Mouse (Mus musculus): Measurements from ENCODE around the gene Fkbp8. TPM values are rescaled to one million over a fixed set of nuclear protein-coding genes. Genes with fewer than 3 reads are reported as not detected.
"Not testable (repeated sequence)": the region's sequence is repeated elsewhere in the genome, so short reads cannot be mapped to it uniquely, and the experiment has no call there.

Gene Fkbp8
- total and polyA plus RNA-seq, 2 experiments from 2014 or later, result 200 to 440 TPM

- ATAC-seq (ENCODE audit: insufficient read depth, low read depth), result peak; percentile 88
- Histone ChIP-seq H3K27ac (ENCODE audit: low read depth) (peak within 1 kb of the TSS; percentile 96), H3K36me3 (replicated peaks; ENCODE audit: control insufficient read depth, insufficient read depth, low read length) (peaks cover 31% of the 10 kb centered on the region), H3K4me3 (ENCODE audit: low read depth, low read length) (peak within 1 kb of the TSS; percentile 76), H3K9me3 (replicated peaks; ENCODE audit: control insufficient read depth, low read length) (no peaks in the 10 kb centered on the region), H3K27me3 (ENCODE audit: control insufficient read depth, insufficient read depth, low read length) (no peaks in the 10 kb centered on the region), H3K4me1 (ENCODE audit: control insufficient read depth, insufficient read depth) (peaks cover 22% of the 10 kb centered on the region), H3K9ac (replicated peaks; ENCODE audit: low read depth, low read length) (peak within 1 kb of the TSS; percentile 87), H3K4me2 (ENCODE audit: low read depth, low read length) (peak within 1 kb of the TSS; percentile 99)
- peak; percentile 97 for DNase-seq (ENCODE audit: low spot score)
- TF ChIP-seq CTCF (IDR thresholded peaks at IDR 0.05; ENCODE audit: low read depth), result no peak
- TF ChIP-seq EP300 (IDR thresholded peaks at IDR 0.05; ENCODE audit: low read depth), result 0 out of 2 replicates have a peak, but pooled peaks have one; percentile 16
- WGBS, result 1% methylated on average over 74 of the region's 74 CpGs
These were observed 17.2 kb upstream of the Fkbp8 start, which contains the start of gene Uba52 for GRCm38 (mm10) chr8:70510228-70510915. TSS of gene Uba52 (minus strand) at chr8:70510801.

- H3K36me3 ChIP-seq (replicated peaks; ENCODE audit: control insufficient read depth, insufficient read depth, low read length), result peaks cover 34% of the 10 kb centered on the region
- peaks cover 14% of the 10 kb centered on the region for H3K4me1 ChIP-seq (ENCODE audit: control insufficient read depth, insufficient read depth)
- not testable (repeated sequence) for ATAC-seq (ENCODE audit: insufficient read depth, low read depth); H3K9ac ChIP-seq (replicated peaks; ENCODE audit: low read depth, low read length); H3K9me3 ChIP-seq (replicated peaks; ENCODE audit: control insufficient read depth, low read length); H3K27me3 ChIP-seq (ENCODE audit: control insufficient read depth, insufficient read depth, low read length); DNase-seq (ENCODE audit: low spot score)
- H3K4me2 ChIP-seq (ENCODE audit: low read depth, low read length), result peak overlapping the region; percentile 99
- peak overlapping the region; percentile 96 for H3K27ac ChIP-seq (ENCODE audit: low read depth)
- peak overlapping the region; percentile 76 for H3K4me3 ChIP-seq (ENCODE audit: low read depth, low read length)
- 79% methylated on average over 6 of the region's 6 CpGs for WGBS
These were observed 16.4 kb upstream of the Fkbp8 start for GRCm38 (mm10) chr8:70511174-70511573.

- ATAC-seq (ENCODE audit: insufficient read depth, low read depth), result no peak
- H3K36me3 ChIP-seq (replicated peaks; ENCODE audit: control insufficient read depth, insufficient read depth, low read length), result peaks cover 36% of the 10 kb centered on the region
These were observed 15.8 kb upstream of the Fkbp8 start for GRCm38 (mm10) chr8:70511770-70512169.

GRCm38 (mm10) chr8:70512253-70512903, 15.1 kb upstream of the Fkbp8 start:
- Histone ChIP-seq H3K4me2 (ENCODE audit: low read depth, low read length) (no peak overlapping the region), H3K9ac (replicated peaks; ENCODE audit: low read depth, low read length) (no peak overlapping the region), H3K27me3 (ENCODE audit: control insufficient read depth, insufficient read depth, low read length) (no peaks in the 10 kb centered on the region), H3K4me3 (ENCODE audit: low read depth, low read length) (no peak overlapping the region), H3K9me3 (replicated peaks; ENCODE audit: control insufficient read depth, low read length) (no peaks in the 10 kb centered on the region), H3K27ac (ENCODE audit: low read depth) (no peak overlapping the region), H3K36me3 (replicated peaks; ENCODE audit: control insufficient read depth, insufficient read depth, low read length) (peaks cover 36% of the 10 kb centered on the region), H3K4me1 (ENCODE audit: control insufficient read depth, insufficient read depth) (peaks cover 14% of the 10 kb centered on the region)
- DNase-seq (ENCODE audit: low spot score) (no peak), ATAC-seq (ENCODE audit: insufficient read depth, low read depth) (no peak)
- TF ChIP-seq CTCF (IDR thresholded peaks at IDR 0.05; ENCODE audit: low read depth), result no peak
- no peak for TF ChIP-seq EP300 (IDR thresholded peaks at IDR 0.05; ENCODE audit: low read depth)
- WGBS, result 94% methylated on average over 11 of the region's 11 CpGs

More at GRCm38 (mm10) chr8:70511770-70512169, 15.8 kb upstream of the Fkbp8 start:
- WGBS, result 96% methylated on average over 2 of the region's 2 CpGs
- Histone ChIP-seq H3K4me3 (ENCODE audit: low read depth, low read length) (no peak overlapping the region), H3K4me2 (ENCODE audit: low read depth, low read length) (no peak overlapping the region), H3K9ac (replicated peaks; ENCODE audit: low read depth, low read length) (no peak overlapping the region), H3K9me3 (replicated peaks; ENCODE audit: control insufficient read depth, low read length) (no peaks in the 10 kb centered on the region), H3K4me1 (ENCODE audit: control insufficient read depth, insufficient read depth) (peaks cover 14% of the 10 kb centered on the region), H3K27ac (ENCODE audit: low read depth) (no peak overlapping the region), H3K27me3 (ENCODE audit: control insufficient read depth, insufficient read depth, low read length) (no peaks in the 10 kb centered on the region)
- TF ChIP-seq EP300 (IDR thresholded peaks at IDR 0.05; ENCODE audit: low read depth) (no peak), CTCF (IDR thresholded peaks at IDR 0.05; ENCODE audit: low read depth) (no peak)
- DNase-seq (ENCODE audit: low spot score), result no peak

GRCm38 (mm10) chr8:70513441-70513840, 14.1 kb upstream of the Fkbp8 start:
- Histone ChIP-seq H3K9ac (replicated peaks; ENCODE audit: low read depth, low read length) (no peak overlapping the region), H3K36me3 (replicated peaks; ENCODE audit: control insufficient read depth, insufficient read depth, low read length) (peaks cover 34% of the 10 kb centered on the region), H3K27me3 (ENCODE audit: control insufficient read depth, insufficient read depth, low read length) (no peaks in the 10 kb centered on the region), H3K9me3 (replicated peaks; ENCODE audit: control insufficient read depth, low read length) (no peaks in the 10 kb centered on the region), H3K27ac (ENCODE audit: low read depth) (no peak overlapping the region), H3K4me2 (ENCODE audit: low read depth, low read length) (no peak overlapping the region), H3K4me1 (ENCODE audit: control insufficient read depth, insufficient read depth) (peaks cover 14% of the 10 kb centered on the region), H3K4me3 (ENCODE audit: low read depth, low read length) (no peak overlapping the region)
- DNase-seq (ENCODE audit: low spot score) (no peak), ATAC-seq (ENCODE audit: insufficient read depth, low read depth) (no peak)
- no peak for TF ChIP-seq CTCF (IDR thresholded peaks at IDR 0.05; ENCODE audit: low read depth)
- no peak for TF ChIP-seq EP300 (IDR thresholded peaks at IDR 0.05; ENCODE audit: low read depth)
- WGBS, result 6% methylated on average over 2 of the region's 2 CpGs
